Mouse (Mus musculus): ENCODE data around the gene Etnk2.
A peak's percentile ranks its signal among the peaks of the same experiment; 100 is the strongest.
"Not testable (repeated sequence)": the region's sequence is repeated elsewhere in the genome, so short reads cannot be mapped to it uniquely, and the experiment has no call there.

The Etnk2 gene

DNA sequence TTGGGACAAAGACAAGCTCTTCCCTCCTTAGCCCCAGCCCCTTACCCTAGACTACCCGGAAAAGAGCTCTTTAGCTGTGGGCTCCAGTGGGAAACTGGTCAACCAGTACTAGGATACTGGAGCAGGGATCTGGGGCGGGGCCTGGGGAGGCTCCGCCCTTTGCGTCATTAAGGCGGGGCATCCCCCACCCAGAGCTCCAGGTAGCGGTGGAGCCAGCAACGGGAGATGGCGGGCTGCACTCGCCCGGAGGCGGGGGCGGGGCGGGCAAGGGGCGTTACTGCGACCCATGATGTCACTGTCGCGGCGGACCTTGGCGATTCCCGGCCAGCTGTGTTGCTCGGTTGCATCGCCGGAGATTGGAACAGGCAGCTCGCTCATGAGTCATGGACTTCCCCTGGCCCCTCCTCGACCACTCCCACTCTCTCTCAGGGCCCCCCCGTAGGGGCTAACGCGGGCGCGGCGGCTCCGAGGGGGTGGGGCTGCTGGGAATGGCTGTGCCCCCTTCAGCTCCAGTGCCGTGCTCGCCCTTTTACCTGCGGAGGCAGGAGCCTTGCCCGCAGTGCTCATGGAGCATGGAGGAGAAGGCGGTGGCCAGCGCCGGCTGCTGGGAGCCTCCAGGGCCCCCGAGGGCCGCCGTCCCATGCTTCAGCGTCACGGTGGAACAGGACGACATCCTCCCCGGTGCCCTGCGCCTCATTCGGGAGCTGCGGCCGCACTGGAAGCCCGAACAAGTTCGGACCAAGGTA lies at the start of gene Etnk2:
TSS of gene Etnk2 (plus strand) at position 297 of the 746 bp plus-strand sequence.
- DNase-seq (ENCODE audit: low read depth in 2 of 2, low spot score in 2 of 2) = peak; percentile 14 to 25

DNA sequence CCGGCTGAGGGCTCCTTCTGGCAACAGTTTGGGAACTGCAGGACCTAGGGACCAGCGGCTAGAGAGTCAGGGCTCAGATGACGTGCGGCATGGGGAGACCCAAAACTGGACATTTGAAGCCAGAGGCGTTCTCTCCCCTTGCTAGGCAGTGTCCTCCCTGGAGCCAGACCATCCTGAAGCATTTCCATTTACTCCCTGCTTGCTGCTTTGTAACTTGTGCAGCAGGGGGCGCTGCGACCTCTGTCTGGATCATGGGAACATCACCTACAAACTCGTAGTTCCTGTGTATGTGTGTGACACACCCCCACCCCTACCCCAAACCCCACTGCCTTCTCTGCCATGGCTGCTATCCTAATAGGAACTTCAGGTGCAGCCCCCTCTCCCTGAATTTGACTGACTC lies 49.0 kb upstream of the Etnk2 start:
- DNase-seq (ENCODE audit: low read depth in 2 of 2, low spot score in 2 of 2) = peak in 1 of 2 experiments; percentile 23

DNA sequence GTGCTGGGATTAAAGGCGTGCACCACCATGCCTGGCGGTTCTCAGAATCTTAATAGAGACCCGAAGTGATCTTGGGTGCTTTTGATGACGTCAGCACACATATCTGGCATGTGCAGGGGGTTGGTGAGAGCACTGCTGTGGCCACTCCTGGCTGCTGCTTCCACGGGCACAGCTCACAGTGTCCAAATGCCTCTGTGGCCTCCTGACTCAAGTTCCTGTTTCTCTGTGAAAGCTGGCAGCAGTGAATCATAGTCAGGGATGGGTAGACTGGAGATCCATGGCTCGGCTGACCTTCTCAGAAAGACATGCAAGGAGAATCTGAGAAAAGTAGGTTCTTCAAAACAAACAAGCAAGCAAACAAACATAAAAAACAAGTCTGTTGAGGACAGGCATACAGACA lies 47.6 kb upstream of the Etnk2 start:
- no peak for DNase-seq (ENCODE audit: low read depth in 2 of 2, low spot score in 2 of 2)

DNA sequence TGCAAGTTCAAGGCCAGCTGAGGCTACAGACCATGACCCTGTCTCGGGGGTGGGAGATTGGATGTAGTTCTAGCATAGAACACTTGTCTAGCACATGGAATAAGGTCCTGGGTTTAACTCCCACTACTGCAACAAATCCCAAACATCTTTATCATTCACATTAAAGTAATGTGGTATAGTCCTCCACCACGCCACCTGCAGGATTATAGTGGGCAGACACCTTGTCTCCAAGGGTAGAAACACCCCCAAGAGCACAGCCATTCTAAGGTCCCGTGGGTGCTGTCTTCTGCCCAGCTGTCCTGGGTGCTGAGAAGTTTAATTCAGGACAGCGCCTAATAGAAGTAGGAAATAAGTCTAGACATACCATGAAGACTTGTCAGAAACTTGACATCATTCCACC lies 46.8 kb upstream of the Etnk2 start:
- no peak for DNase-seq (ENCODE audit: low read depth in 2 of 2, low spot score in 2 of 2)

DNA sequence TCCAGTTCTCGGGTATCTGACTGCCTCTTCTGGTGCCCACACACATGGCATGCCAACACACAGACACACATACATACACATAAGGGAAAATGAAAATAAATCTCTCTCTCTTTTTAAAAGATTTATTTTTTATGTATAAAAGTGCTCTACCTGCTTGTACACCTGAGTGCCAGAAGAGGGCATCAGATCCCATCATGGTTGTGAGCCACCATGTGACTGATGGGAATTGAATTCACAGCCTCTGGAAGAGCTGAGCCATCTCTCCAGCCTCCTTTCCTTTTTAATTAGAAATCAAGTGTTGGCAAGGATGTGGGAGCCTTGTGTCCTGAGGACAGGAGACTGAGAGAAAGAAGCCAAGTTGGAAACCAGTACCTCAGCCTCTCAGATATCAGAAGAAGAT lies 46.2 kb upstream of the Etnk2 start:
- DNase-seq (ENCODE audit: low read depth in 2 of 2, low spot score in 2 of 2) = no peak

DNA sequence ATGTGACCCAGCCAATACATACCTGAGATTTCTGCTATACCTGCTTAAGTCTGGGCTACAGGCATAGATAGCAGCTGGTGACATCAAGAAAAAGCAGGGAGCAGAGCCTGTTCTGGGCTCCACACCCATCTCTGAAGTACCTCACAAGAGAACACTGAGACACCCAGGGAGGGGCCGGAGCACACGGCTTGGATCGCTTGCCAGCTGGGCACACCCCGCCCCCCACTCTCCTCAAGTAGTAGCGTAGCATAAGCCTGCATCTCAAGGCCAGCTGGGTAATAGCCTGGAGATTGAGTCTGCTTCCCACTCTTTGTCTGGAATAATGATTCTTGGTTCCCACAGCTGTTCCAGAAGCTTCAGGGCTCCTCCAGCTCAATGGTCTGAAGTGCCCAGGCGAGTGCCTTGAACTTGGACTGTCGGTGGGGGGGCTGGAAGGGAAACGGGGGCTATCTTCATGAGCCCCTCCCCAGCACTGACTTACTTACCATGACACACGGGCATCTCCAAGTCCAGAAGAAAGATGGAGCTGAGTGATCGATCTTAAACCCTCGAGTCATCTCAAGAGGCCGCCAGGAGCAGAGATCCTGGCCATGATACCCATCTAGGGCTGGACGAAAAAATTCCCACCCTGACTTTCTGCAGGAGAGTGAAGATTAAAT lies 42.0 kb upstream of the Etnk2 start, which contains the start of gene Kiss1:
TSS of gene Kiss1 (plus strand) at position 609 of the 659 bp plus-strand sequence.
- DNase-seq (ENCODE audit: low read depth in 2 of 2, low spot score in 2 of 2) = no peak

DNA sequence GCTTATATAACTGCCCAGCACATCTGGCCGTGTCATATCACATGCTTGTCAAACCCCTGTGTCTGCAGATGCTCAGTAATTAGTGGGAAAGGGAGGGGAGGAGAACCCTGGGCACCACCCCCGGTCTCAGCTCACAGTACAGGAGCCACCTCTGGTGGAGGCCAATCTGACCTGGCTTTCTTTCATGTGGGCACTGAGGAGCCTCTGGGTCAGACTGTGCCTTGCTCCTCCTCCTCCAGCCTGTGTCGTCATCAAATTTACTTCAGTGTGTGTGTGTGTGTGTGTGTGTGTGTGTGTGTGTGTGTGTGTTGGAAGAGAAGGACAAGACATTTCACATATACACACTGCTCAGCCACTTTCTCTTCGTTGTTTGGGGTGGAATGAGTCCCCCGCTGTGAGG lies 40.0 kb upstream of the Etnk2 start:
- DNase-seq (ENCODE audit: low read depth in 2 of 2, low spot score in 2 of 2) = no peak

DNA sequence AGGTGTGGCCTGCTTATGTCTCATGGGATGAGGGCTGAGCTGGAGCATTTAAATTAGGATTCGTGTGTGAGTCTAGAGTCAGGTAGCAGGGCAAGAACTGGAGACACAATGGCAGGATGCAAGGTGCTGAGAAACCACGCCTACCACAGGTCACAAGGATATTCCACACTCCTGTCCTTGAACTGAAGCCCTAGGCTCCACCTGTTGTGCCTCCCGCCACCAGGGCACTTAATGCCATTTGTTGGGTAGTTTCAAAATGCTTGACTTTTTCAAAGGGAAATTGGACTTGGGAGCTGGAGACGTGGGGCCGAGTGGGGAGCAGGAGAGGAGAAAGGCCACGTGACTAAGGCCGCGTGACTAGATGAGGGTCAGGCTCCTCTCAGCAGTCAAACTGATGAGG lies 37.4 kb upstream of the Etnk2 start:
- no peak for DNase-seq (ENCODE audit: low read depth in 2 of 2, low spot score in 2 of 2)

DNA sequence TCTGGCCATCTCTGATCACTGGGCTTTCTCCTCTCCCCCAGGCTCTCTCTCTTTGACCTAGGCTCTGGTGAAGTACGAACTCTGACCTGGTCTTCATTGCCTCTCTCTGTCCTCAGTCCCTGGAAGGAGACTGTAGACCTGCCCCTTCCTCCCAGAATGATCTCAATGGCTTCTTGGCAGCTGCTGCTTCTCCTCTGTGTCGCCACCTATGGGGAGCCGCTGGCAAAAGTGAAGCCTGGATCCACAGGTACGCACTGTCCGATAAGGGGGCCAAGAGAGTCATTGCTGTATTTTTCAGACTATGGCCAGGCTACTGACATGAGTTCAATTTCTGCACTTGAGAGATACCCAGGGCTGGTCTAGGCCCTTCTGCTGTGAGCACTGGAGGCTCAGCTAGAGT lies 36.3 kb upstream of the Etnk2 start:
- no peak for DNase-seq (ENCODE audit: low read depth in 2 of 2, low spot score in 2 of 2)

DNA sequence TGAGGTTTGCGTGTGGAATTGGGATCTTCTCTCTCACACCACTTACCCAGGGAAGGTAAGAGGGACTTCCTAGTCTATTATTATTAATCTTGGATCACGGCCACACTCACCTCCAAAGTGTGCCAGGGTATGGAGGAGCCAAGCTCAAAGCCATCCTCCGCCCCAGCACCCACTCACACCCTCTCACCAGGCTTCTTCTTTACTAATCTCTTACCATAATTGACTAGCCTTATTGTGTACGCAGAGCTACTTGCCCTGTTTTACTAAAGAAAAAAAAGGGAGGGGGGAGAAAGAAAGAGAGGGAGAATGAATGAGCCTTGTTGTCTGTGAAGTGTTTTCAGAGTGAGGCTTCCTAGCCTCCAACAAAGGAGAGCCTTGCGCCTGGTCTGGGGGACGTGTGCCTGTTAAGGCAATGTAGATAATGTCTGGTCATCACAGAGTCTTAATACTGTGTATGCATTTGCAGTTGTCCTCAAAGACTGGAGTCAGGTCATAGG lies 35.0 kb upstream of the Etnk2 start:
- no peak for DNase-seq (ENCODE audit: low read depth in 2 of 2, low spot score in 2 of 2)

DNA sequence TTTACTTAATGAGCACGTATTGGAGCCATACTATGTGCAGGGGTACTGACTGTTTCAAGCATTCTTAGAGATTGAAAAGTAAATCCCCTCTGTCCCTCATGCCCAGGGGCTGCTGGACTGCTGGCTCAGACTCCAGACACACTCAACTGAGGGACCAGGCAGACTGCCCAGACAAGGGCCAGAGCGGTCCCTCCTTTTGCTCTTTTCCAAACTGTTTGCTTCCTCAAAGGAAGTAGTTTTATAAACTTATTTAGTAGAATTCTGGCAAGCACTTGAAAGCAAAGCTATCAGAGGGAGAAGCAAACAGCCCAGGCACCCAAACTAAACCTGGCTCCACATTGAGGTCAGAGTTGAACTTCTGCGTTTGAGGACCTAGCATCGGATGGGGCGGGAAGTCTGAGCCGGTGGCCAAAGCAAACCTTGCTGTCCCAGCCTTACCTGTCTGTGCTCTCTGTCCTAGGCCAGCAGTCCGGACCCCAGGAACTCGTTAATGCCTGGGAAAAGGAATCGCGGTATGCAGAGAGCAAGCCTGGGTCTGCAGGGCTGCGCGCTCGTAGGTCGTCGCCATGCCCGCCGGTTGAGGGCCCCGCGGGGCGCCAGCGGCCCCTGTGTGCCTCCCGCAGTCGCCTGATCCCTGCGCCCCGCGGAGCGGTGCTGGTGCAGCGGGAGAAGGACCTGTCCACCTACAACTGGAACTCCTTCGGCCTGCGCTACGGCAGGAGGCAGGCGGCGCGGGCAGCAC lies 34.3 kb upstream of the Etnk2 start:
- no peak for DNase-seq (ENCODE audit: low read depth in 2 of 2, low spot score in 2 of 2)

DNA sequence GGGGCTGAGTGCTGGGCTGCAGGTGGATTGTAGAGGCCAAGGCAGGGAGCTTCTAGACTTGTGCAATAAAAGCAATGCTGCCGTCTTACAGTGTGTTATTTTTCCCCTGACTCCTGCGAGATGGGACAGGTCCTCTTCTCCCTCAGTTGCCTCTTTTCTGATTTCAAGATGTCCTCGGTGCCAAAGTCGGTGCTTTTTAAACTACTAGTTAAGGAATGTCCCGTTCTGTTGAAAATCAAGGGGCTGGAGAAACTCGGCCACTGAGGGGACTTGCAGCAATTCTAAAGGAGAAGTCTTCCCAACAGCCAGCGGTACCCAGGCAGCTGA lies 33.8 kb upstream of the Etnk2 start:
- DNase-seq (ENCODE audit: low read depth in 2 of 2, low spot score in 2 of 2) = no peak

DNA sequence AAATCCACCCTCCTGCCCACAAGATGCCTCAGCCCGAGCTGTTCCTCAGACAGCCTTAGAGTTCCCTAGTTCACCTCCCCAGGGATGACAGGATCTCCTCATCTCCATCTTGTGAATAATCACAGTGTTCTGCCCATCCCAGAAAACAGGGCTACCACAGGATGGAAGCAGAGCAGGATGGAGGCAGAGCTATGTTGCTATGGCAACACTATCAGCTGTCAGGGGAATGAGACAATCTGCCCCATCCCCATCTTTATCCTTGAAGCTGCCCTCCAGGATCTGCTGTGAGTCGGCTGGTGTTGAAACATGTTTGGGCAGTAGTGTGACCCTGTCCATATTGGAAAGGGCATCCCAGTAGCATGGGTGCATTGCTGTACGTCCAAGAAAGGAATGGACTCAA lies 32.2 kb upstream of the Etnk2 start:
- no peak for DNase-seq (ENCODE audit: low read depth in 2 of 2, low spot score in 2 of 2)

DNA sequence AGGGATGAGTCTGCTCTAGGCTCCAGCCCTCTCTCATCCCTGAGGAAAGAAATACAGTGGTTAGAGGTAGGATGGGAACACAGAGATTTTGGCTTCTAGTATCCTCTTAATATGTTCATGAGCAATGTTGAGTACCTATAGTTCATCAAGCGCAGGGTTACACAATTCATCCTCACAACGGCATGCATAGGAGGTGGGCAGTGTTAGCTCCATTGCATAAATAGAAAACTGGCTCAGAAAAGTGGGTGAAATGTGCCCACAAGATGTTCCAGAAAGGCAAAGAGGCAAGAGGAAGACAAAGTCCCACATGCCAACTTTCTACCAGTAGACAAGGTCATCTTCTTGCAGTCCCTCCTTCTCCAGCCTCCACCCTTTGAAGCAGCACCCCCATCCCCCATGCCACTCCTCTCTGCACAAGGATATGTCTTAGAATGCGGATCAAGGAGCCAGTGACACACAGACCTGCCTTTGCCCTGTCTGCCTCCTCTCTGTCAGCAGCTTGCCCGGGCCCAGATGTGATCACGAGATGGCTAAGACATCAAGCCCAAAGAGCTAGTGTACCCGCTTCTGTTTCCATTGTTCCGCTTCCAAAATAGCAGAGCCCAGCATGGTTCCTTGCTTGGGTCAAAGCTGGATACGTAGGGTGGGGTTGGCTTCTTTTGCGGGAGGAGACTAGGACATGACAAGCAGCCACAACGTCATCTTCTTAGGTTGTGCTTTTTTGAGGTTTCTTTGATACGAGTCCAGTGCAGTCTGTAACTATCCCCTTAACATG lies 30.5 kb upstream of the Etnk2 start:
- DNase-seq (ENCODE audit: low read depth in 2 of 2, low spot score in 2 of 2) = no peak

DNA sequence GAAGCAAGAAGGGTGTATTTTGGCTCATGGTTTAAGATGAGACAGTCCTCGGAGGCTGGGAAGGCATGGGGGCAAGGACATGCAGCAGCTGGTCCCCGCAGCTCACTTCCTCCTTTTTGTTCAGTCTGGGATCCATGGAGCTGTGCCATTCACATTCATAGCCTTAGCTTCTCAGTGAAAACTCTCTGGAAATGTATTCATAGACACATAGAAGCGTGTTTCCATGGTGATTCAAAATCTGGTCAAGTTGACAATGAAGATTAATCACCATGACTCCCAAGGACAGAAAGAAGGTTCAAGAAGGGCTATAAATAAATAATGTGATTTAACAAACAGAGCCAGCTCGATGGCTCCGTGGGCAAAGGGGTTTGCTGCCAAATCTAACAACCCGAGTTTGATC lies 29.4 kb upstream of the Etnk2 start:
- DNase-seq (ENCODE audit: low read depth in 2 of 2, low spot score in 2 of 2) = no peak

DNA sequence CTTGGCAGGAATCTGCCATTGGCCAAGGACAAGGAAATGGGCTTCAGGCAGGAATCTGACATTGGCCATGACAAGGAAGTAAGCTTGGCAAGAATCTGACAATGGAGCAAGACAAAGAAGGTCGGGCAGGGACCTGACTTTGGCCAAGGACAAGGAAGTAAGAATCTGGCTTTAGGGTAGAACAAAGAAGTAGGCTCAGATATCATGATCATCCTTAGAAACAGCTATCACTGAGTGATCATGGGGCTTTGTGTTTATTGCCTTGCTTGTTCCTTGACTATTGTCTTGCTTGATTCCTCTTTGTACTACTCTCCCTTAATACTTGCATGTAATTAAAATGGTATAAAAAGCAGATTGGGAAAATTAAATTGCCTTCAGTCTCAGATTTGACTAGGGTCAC lies 23.0 kb upstream of the Etnk2 start:
- not testable (repeated sequence) for DNase-seq (ENCODE audit: low read depth in 2 of 2, low spot score in 2 of 2)

DNA sequence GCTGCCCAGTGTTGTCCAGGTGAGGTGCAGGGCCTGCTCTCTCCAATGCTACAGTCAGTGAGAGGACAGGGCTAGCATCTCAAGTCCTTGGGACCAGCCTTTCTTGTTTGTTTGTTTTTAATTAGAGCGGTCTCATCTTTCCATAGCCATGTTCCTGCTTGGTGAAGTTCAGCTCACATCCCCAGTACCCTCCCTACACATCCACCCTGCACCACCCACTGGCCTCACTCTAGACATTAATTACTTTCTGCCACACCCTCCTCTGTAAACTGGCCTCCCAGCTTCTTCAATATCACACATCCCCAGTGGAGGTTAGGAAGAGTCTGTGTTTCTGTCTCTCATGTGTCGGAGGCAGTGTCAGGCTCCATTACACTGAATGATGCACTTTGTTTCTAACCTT lies 19.0 kb upstream of the Etnk2 start:
- no peak for DNase-seq (ENCODE audit: low read depth in 2 of 2, low spot score in 2 of 2)

DNA sequence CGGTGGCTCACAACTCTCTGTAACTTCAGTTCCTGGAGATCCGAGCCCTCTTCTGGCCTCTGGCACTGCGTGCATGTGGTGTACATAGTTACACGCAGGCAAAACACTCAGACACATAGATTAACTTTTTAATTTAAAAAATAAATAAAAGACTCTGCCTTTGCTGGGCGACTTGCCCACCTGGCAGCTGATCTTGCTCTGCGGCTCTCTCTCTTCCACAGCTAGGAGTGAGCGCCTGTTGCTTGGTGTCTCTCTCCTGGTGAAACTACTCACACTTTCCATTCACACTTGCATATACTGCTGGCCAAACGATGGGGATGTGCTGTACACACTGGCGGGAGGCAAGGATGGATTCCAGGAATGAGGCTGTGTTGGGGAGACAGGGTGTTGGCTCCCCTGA lies 16.8 kb upstream of the Etnk2 start:
- no peak for DNase-seq (ENCODE audit: low read depth in 2 of 2, low spot score in 2 of 2)

DNA sequence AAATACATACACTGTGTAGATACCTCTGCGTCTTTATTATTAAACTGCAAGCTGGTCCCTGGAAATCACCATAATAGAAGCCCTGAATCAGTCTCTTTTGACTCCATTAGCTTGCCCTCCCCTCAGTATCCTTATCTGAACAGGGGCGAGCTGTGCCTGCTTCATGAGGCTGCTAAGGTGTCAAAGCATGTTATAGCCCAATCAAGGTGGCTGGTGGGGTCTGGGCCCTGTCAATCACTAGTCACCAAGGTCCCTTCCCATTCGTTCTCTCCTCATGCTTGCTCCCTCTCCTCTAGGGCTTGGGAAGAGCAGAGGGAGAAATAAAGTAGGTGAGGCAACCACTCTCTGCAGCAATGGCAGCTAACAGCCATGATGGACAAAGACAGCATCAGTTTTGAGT lies 16.1 kb upstream of the Etnk2 start:
- DNase-seq (ENCODE audit: low read depth in 2 of 2, low spot score in 2 of 2) = no peak

DNA sequence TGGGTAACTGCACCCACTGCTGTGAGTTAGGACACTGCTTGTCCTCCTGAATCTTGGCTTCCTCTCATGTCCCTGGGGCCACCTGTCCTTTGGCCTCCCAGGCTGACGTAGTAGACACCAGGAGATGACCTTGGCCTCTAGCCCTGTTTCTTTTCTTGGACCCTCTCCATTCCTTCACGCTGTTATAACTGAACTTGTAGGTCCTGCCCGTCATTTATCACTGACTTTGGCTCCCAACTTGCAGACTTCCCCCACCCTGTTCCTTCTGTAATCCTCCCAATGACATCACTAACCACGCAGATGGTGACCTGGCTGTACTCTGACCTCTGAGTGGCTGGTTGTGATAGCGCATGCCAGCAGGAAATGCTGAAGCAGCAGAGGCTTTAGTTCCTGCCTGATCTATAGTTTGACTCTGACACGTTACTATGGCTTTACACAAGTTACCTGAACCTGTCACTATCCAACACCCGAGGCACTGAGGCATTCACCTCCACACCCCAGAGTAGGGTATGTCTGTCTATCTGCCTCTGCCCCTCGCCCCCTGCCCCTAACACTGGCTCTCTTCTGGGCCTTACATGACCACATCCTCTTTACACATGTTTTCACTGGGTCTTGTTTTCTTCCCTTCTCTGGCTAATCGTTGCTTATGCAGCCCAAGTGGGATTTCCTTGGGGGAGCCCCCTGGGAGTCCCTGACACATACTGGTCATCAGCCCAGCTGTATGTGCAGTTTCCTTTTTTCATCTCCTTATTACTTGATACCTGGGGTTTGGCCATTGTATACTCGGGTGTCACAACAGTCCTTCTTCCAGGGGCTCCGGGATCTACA lies 15.5 kb upstream of the Etnk2 start:
- no peak for DNase-seq (ENCODE audit: low read depth in 2 of 2, low spot score in 2 of 2)

DNA sequence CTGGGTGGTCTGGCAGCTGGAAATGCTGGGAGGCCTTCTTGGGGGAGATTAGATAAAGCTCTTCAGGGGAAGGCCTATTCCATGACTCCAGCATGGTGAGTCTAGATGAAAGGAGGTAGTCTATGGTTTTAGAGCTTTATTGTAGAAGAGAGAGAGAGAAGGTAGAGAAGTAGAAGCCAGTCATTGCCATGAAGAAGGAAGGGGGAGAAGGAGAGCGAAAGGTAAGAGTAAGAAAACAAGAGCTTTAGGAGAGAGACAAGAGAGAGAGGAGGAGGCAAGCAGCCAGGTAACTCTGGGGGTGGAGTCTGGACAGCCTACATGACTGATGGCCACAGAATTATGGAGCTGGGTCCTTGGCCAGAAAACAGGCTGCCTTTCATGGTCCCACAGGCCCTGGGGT lies 13.2 kb upstream of the Etnk2 start, which contains the start of gene Ren1:
TSS of gene Ren1 (plus strand) at position 301 of the 400 bp plus-strand sequence.
- DNase-seq (ENCODE audit: low read depth in 2 of 2, low spot score in 2 of 2) = no peak
